Mouse (Mus musculus) myocyte (in vitro differentiated cells): ENCODE results near the gene Gm49333. TPM values are rescaled to one million over a fixed set of nuclear protein-coding genes. Genes with fewer than 3 reads are reported as not detected.

Experiments
- H3K27me3 ChIP-seq: one replicate; pipeline ENCODE4 v1.6.1; 2011; ENCODE audit not compliant: control insufficient read depth, insufficient read depth, insufficient read length
- H3K36me3 ChIP-seq: one replicate; pipeline ENCODE4 v1.6.1; 2011; ENCODE audit not compliant: control insufficient read depth, insufficient read depth
- H3K4me2 ChIP-seq: one replicate; pipeline ENCODE4 v1.6.1; 2011; ENCODE audit warnings: low read depth, control low read depth
- H3K4me3 ChIP-seq: one replicate; pipeline ENCODE4 v1.5.1; 2011; ENCODE audit warnings: mild to moderate bottlenecking, control low read depth, moderate library complexity
- H3K79me2 ChIP-seq: one replicate; pipeline ENCODE4 v1.6.1; 2011; ENCODE audit not compliant: control insufficient read depth, insufficient read depth
- H3ac ChIP-seq: one replicate; pipeline ENCODE4 v1.6.1; 2011; ENCODE audit not compliant: control insufficient read depth, insufficient read length
- CEBPB ChIP-seq: IDR thresholded peaks from 2 replicates; pipeline ENCODE4 v1.6.1; 2011; ENCODE audit warnings: mild to moderate bottlenecking, moderate library complexity; ENCODE audit not compliant: poor library complexity, insufficient read depth, severe bottlenecking
- E2F4 ChIP-seq: IDR thresholded peaks from one replicate; pipeline ENCODE4 v1.6.1; 2011; ENCODE audit warnings: mild to moderate bottlenecking, control low read depth, moderate library complexity; ENCODE audit not compliant: insufficient read depth
- MAX ChIP-seq: IDR thresholded peaks from one replicate; pipeline ENCODE4 v1.6.1; 2011; ENCODE audit warnings: low read depth, mild to moderate bottlenecking, control low read depth
- MYOD1 ChIP-seq, 3 experiments: IDR thresholded peaks; one replicate each; pipeline ENCODE4 v1.6.1; 2011; ENCODE audit warnings: control low read depth in 2 of 3, low read depth in 2 of 3, mild to moderate bottlenecking in 2 of 3, moderate library complexity in 1 of 3; ENCODE audit not compliant: insufficient read length in 2 of 3, control insufficient read depth in 1 of 3
- MYOG ChIP-seq, 3 experiments: IDR thresholded peaks; one replicate each; pipeline ENCODE4 v1.6.1; 2011; ENCODE audit warnings: control low read depth in 2 of 3, low read depth in 2 of 3, mild to moderate bottlenecking in 2 of 3; ENCODE audit not compliant: insufficient read length in 2 of 3, control insufficient read depth in 1 of 3, insufficient read depth in 1 of 3
- POLR2A ChIP-seq: IDR thresholded peaks from one replicate; pipeline ENCODE4 v1.6.1; 2011; ENCODE audit warnings: low read depth, mild to moderate bottlenecking, control low read depth, moderate library complexity; ENCODE audit not compliant: insufficient read length
- POLR2AphosphoS2 ChIP-seq: IDR thresholded peaks from one replicate; pipeline ENCODE4 v1.6.1; 2011; ENCODE audit warnings: low read depth, control low read depth; ENCODE audit not compliant: insufficient read length
- REST ChIP-seq: IDR thresholded peaks from one replicate; pipeline ENCODE4 v1.6.1; 2011; ENCODE audit warnings: mild to moderate bottlenecking, control low read depth, moderate library complexity; ENCODE audit not compliant: insufficient read depth, insufficient read length
- SRF ChIP-seq: IDR thresholded peaks from one replicate; pipeline ENCODE4 v1.6.1; 2011; ENCODE audit warnings: low read depth; ENCODE audit not compliant: control insufficient read depth, insufficient read length
- TCF12 ChIP-seq: IDR thresholded peaks from one replicate; pipeline ENCODE4 v1.6.1; 2011; ENCODE audit warnings: mild to moderate bottlenecking, control low read depth; ENCODE audit not compliant: poor library complexity, insufficient read depth, severe bottlenecking
- TCF3 ChIP-seq: IDR thresholded peaks from one replicate; pipeline ENCODE4 v1.6.1; 2011; ENCODE audit warnings: low read depth, control low read depth; ENCODE audit not compliant: insufficient read length
- USF1 ChIP-seq: IDR thresholded peaks from one replicate; pipeline ENCODE4 v1.6.1; 2011; ENCODE audit warnings: low read depth, mild to moderate bottlenecking, control low read depth, moderate library complexity
- polyA plus RNA-seq: library from polyadenylated mRNA; unstranded; fragments of >200 nt; fragmentation: generic; extraction: Trizol; gene quantifications from one replicate; pipeline ENCODE4 v1.2.1, GENCODE M21; 2012; ENCODE audit warnings: missing spikeins

The Gm49333 gene
- polyA plus RNA-seq, 1 experiment: 0.04 TPM

- peaks cover 14% of the 10 kb centered on the region for H3K36me3 ChIP-seq
- H3ac ChIP-seq: peak overlapping the region; percentile 86
- no peak for TF ChIP-seq TCF12
- TF ChIP-seq MYOG (IDR thresholded peaks at IDR 0.05; ENCODE audit: control insufficient read depth in 1 of 3, insufficient read depth in 1 of 3, insufficient read length in 2 of 3, low read depth in 2 of 3): peak in 1 of 3 experiments; percentile 17
- H3K27me3 ChIP-seq: no peaks in the 10 kb centered on the region
- H3K79me2 ChIP-seq: peaks cover 50% of the 10 kb centered on the region
- peak overlapping the region; percentile 95 for H3K4me2 ChIP-seq
- peak overlapping the region; percentile 81 for H3K4me3 ChIP-seq
These were observed 62.4 kb downstream of the Gm49333 start for GRCm38 (mm10) chr16:20673706-20674303.

- no peak overlapping the region for H3ac ChIP-seq
- peak overlapping the region; percentile 95 for H3K4me2 ChIP-seq
- H3K4me3 ChIP-seq: peak overlapping the region; percentile 81
- TF ChIP-seq MYOD1 (IDR thresholded peaks at IDR 0.05; ENCODE audit: control insufficient read depth in 1 of 3, insufficient read length in 2 of 3, low read depth in 2 of 3) (no peak), E2F4 (no peak), USF1 (no peak), CEBPB (no peak), TCF3 (no peak), POLR2AphosphoS2 (no peak), SRF (no peak), REST (no peak), TCF12 (no peak), MAX (no peak), POLR2A (no peak), MYOG (IDR thresholded peaks at IDR 0.05; ENCODE audit: control insufficient read depth in 1 of 3, insufficient read depth in 1 of 3, insufficient read length in 2 of 3, low read depth in 2 of 3) (no peak)
- no peaks in the 10 kb centered on the region for H3K27me3 ChIP-seq
- H3K36me3 ChIP-seq: peaks cover 24% of the 10 kb centered on the region
- peaks cover 56% of the 10 kb centered on the region for H3K79me2 ChIP-seq
These were observed 63.8 kb downstream of the Gm49333 start for GRCm38 (mm10) chr16:20675213-20675612.

GRCm38 (mm10) chr16:20676702-20677101, 65.3 kb downstream of the Gm49333 start:
- no peak overlapping the region for H3K4me2 ChIP-seq
- peaks cover 56% of the 10 kb centered on the region for H3K79me2 ChIP-seq
- H3ac ChIP-seq: no peak overlapping the region
- no peak for TF ChIP-seq REST
- no peak for TF ChIP-seq MYOD1 (IDR thresholded peaks at IDR 0.05; ENCODE audit: control insufficient read depth in 1 of 3, insufficient read length in 2 of 3, low read depth in 2 of 3)
- TF ChIP-seq TCF3: no peak
- no peak for TF ChIP-seq CEBPB
- TF ChIP-seq E2F4: no peak
- no peak for TF ChIP-seq MYOG (IDR thresholded peaks at IDR 0.05; ENCODE audit: control insufficient read depth in 1 of 3, insufficient read depth in 1 of 3, insufficient read length in 2 of 3, low read depth in 2 of 3)
- no peak for TF ChIP-seq SRF
- no peak for TF ChIP-seq POLR2A
- H3K27me3 ChIP-seq: no peaks in the 10 kb centered on the region
- H3K4me3 ChIP-seq: no peak overlapping the region
- peaks cover 39% of the 10 kb centered on the region for H3K36me3 ChIP-seq

- Histone ChIP-seq H3K27me3 (no peaks in the 10 kb centered on the region), H3K4me2 (peak overlapping the region; percentile 4), H3K79me2 (peaks cover 56% of the 10 kb centered on the region), H3K36me3 (peaks cover 46% of the 10 kb centered on the region), H3K4me3 (no peak overlapping the region), H3ac (no peak overlapping the region)
- no peak for TF ChIP-seq POLR2AphosphoS2
- TF ChIP-seq CEBPB: no peak
These were observed 66.0 kb downstream of the Gm49333 start for GRCm38 (mm10) chr16:20677380-20677779.

- Histone ChIP-seq H3ac (no peak overlapping the region), H3K4me2 (peak overlapping the region; percentile 4), H3K79me2 (peaks cover 55% of the 10 kb centered on the region), H3K27me3 (no peaks in the 10 kb centered on the region), H3K4me3 (no peak overlapping the region), H3K36me3 (peaks cover 54% of the 10 kb centered on the region)
- TF ChIP-seq USF1 (no peak), REST (no peak)
These were observed 66.7 kb downstream of the Gm49333 start for GRCm38 (mm10) chr16:20677974-20678675.
